Mouse (Mus musculus): Measurements from ENCODE around the gene Nupl2.

Nupl2 gene

DNA sequence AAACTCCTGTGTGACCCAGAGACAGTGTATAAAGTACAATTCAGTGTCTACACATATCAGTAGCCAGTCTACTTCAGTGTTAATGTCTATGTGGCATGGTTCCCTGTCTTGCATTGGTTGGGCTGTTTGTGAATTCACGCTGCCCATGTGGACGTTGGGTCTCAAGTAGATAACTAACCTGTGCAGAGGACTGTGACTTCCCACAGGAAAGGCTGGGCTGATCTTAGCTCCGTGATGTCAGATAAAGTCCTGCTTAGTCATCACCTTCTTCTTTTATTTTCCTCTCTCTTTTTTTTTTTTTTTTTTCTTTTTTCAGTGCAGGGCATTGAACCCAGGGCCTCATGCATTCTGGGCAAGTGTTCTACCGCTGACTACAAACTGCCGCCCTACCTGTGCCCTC is 43.7 kb downstream of the Nupl2 start:
- no peak for DNase-seq (ENCODE audit: low read depth, low spot score)

DNA sequence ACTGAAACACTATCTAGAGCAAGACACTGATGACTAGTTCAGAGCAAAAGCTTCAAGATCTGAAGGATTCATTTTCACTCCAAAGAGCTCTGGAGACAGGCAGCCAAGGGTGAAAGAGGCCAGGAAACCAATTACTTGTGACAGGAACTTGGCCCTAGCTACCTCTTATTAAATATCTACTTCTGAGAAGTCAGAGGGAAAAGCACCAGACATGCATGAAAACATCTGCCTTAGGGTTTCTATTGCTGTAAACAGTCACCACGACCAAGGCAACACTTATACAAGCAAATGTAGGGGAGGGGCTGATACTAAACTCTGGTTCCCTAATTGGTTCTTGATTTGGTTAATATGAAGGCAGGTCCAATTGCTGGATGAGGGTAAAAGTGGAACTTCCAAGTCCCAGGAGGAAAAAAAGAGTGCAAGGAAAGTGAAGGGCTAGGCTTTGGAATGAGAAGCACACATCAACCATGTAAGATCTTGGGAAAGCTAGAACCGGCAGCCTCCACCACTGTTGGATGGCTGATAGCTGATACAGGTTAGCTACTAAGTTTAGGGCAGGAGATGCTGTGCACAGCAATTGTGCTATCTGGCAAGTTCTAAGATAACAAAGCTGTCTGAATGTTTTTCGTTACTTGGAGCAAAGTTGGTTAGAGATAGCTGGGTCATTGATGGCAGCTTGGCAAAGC is 49.2 kb downstream of the Nupl2 start:
- DNase-seq (ENCODE audit: low read depth, low spot score) = no peak

DNA sequence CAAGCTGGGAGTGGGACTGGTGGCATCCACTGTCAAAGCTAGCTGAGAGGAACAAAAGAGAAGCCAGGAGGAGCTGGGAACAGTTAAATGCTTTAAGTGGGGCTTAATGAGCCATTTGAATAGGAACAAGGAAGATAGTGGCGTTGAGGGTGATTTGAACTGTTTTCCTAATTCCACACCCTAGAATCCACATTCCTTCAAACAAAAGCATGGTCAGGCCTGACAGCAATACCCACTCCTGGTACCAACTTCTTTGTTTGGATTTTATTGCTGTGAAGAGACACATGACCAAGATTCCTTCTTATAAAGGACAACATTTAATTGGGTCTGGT is 49.8 kb downstream of the Nupl2 start:
- DNase-seq (ENCODE audit: low read depth, low spot score) = no peak

DNA sequence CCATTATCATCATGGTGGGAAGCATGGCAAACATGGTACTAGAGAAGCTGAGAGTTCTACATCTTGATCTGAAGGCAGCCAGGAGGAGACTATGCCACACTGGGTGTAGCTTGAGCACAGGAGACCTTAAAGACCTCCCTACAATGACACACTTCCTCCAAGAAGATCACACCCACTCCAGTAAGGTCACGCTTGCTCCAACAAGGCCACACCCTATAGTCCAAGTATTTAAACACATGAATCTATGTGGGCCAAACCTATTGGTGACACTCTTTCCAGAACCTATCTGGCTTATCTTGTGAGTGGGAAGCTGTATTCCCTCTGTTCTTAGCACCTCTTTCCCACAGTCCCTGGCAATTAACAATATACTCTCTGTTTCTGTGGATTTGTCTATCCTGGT is 50.1 kb downstream of the Nupl2 start:
- no peak for DNase-seq (ENCODE audit: low read depth, low spot score)
